Mouse (Mus musculus): Measurements from ENCODE around the gene Mgll.

The Mgll gene

DNA sequence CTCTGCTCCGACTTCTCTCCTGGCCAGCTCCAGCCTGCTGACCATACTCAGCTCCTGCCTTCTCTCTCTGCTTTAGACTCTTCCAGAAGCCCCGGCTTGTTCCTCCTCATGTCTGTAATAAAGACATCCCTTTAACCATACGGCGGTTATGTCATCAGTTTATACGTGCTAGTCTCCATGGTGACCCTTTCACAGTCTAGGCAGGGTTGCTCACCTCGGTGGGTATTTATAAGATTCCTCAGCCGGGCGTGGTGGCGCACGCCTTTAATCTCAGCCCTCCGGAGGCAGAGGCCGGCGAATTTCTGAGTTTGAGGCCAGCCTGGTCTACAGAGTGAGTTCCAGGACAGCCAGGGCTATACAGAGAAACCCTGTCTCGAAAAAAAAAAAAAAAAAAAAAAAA, 51.1 kb downstream of the Mgll start:
- DNase-seq = no peak

DNA sequence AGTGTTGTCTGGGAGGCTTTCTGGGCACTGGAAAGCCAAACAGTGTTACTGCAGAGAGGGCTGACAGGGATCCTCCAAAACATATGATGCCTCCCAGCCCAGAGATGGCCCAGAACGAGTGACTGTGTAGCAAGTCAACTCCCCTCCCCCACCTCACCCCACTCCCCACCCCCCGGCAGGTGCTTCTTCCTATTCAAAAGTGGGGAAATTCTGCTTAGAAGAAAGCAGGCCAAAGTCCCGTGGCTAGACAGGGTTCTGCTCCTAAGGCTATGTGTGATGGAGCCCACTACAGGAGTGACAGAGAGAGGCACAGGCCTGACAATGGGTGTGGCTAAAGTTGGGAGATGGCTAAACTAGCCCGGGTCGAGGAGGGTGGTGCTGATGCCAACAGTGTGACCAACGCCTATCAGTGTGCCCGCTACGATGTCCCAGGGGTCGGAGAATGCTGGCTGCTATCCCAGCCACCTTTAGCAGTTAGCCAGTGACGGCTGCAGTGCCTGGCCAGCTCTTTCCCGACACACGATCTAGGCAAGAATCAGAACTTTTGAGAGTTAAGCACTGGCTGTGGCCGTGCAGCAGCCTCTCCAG, 52.2 kb downstream of the Mgll start:
- no peak for DNase-seq

DNA sequence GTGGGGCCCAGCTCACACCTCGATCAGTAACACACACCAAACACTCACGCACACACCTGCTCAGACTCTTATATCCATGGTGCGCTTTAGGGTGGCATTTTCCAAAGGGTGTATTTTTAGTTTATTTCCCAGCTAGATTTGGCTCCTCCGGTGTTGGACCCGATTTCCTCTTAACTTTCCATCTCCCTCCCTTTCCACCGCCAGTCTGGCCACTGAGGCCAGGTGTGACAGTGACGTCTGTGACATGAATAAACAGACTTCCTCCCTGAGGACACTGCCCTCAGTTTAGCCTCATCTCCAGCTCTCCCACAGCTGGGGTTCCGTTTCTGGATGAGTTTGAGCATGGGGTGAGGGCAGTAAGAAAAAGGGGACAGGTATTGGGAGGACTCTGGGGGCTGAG, 52.8 kb downstream of the Mgll start:
- DNase-seq = no peak

DNA sequence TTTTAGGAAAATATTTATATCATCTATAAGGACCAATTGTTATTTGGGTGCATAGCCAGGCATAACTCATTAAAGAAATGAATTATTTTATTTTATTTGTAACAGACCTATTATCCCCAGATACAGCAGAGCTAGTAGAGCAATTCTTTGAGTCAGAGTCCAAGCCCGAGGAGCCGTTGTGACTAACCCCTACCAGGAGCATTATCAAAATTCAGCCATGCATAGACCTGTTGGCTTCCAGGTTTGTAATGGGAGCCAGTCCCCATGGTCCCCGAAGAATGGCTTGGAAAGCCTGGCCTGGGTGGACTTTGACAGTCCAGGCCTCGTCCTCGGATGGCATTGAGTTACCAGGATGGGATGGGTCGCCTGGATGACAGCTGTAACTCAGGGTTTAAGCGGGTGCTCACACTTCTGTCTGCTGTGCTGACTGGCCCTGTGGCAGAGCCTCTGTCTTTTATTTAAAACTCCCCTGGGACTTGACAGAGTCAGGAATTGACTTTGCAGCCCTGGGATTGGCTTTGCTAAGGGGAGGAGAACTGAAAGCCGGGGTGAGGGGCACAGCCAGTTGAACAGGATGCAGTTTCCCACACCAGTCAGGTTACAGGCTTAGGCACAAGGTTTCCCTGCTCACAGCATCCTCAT, 54.0 kb downstream of the Mgll start:
- DNase-seq = no peak

DNA sequence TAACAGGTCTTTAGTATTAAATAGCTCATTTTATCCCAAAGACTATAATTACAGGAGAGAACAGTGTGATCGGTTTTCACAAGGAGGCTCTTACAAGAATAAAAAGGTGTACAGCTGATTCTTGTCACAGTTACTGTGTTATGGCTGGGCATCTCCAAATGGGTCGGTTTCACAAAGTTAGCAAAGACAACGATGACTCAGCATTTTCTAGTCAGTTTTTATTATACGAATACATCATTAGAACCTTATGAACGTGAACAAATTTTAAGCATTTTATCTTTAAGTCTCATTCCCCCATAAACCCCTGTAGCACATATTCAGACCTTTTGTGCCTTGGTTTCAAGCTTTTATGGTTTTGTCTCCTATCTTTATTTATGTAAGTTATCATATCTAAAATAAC, 55.5 kb downstream of the Mgll start:
- DNase-seq = no peak

DNA sequence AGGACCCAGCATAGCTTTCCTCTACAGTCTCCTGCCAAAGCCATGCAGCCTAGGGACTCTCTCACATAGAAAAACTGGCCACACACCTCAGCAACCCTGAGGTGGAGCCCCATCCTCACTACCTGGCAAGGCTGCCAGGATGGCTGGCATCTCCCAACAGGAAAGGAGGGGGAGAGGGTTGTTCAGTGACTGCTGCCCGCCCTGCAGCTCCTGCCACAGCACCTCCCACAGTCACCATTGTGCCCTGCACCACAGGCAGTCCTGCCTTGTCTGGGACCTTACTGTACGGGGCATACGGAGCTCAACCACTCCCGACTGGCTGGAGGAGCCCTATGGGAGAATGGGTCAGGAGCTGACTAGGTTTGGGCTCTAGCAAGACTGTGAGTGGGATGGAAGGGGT, 57.7 kb downstream of the Mgll start:
- no peak for DNase-seq

DNA sequence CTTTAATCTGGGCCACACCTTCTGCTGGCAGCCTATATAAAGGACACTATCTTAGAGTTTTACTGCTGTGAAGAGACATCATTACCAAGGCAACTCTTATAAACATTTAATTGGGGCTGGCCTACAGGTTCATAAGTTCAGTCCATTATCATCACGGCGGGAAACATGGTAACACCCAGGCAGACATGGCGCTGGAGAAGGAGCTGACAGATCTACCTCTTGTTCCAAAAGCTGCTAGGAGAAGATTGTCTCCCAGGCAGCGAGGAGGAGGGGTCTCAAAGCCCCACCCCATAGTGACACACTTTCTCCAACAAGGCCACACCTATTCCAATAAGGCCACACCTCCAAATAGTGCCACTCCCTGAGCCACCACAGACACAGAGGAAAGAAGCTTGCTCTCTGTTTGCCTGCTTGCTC, 58.8 kb downstream of the Mgll start:
- no peak for DNase-seq

DNA sequence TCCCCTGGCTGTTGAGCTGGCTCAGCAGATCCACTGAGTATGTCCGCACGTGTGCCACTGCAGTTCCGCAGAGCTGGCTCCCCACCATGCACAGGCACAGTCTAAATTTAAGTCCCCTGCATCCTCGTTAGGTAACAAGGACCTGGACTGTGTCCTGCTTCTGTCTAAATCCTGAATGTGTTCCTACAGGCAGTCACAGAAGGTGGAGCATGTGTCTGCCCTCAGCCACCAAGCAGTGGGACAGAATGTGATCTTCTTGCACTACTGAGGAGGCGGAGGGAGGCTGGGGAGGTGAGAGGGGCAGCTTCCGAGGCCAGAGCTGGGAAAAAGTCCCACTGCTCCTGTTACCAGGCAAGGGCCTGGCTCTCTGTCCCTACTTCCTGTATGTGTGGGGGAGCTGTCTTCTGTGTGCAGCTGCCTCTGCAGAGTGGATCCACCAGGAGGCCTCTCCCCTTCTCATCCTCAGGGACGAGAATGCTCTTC, 60.5 kb downstream of the Mgll start:
- no peak for DNase-seq

DNA sequence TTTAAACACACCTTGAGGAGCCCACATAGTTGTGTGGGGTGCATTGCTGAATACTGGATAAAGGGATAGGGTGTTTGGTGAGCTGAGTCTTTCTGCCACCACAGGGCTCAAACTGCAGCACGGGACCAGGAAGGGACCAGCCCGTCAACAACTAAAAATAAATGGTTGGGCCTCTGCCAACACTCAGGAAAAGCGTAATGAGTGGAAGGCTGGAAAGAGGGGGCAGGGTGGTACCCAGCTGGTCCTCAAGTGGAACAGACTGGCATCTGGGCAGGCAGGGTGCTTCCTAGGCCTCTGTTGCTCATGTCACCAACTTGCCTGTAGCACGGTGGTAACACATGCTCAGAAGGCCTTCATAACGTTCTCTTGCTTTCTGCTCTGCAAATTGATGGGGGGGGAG, 61.1 kb downstream of the Mgll start:
- no peak for DNase-seq

DNA sequence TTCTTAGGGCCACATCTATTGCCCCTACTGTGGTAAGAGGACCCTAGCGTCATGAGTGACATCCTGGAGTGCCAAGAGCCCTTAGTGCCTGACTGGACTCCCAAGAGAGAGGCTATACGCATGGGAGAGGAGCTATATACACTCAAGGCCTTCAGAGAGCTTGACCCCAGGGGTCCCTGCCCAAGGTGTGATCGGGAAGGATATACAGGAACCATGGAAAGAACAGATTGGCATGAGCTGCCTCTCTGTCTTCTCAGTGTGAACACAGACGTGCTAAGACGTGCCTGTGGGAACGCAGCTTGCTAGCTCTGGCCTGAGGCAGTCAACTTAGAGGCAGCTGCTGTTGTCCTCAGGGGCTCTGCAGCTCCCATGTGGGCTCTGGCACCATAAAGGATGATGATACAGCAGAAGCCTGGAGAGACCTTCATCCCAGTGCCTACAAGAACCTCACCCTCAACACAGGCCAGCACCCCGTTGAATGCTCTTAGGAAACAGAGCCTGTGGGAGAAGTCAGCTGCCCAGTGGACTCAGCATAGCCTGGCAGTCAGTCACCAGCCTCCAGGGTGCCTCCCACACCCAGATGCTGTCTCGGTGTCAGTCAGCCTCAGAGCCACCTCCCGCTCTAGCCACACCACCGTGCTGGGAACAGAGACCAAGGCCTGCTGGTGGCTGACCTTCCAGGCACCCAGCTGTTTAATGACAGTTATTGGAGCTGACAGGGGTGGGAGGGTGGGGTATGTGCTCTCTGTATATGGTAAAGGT, 61.8 kb downstream of the Mgll start:
- DNase-seq = no peak

DNA sequence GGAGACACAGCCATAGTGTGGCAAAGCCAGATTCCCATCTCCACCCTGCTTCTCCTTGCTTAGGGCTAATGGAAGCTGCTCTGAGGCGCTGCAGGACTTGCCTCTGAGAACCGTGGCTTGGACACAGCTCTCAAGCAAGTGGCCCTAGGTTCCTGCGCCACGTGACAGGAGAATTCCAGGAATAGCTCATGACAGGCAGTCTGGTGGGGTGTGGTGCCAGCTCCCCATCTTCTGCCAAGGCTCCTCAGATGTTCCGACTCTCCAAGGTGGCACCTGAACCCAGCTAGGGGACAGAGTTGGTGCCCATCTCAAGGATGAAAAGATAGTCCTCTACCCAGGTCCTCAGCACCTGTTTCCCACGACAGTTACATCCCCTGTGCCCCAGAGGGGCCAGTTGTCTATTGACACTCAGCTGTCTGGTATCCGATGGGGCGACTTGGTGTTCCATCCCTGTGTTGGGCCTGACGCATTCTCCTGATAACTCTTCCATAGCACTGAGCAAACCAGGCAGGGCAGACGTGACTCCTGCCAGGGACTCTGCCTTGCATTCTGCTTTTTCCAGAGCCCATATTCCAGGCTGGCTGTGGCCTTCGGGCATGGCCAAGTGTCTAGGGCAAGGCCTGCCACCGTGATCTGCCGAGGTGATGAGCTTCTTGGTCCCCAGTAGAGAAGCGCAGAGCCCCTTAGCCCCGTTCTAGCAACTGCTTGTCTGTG, 62.7 kb downstream of the Mgll start:
- DNase-seq = no peak

DNA sequence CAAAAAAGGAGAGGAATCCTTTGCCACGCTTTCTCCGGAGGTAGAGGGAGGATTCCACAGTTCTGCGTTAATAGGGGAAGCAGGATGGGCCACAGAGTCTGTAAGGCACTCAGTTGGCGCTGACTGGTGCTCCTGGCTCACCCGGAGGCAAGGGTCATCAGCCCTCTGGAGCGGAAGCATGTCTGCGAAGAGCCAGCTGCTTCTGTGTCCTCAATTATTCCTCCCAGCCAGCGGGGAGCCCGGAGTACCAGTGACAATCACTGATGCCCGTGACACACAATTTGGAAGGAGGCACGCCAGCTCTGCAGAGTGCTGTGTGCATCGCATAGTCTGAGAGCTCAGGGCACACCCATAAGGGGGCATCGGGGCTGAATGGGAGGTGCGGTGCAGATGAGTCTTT, 63.3 kb downstream of the Mgll start:
- no peak for DNase-seq

DNA sequence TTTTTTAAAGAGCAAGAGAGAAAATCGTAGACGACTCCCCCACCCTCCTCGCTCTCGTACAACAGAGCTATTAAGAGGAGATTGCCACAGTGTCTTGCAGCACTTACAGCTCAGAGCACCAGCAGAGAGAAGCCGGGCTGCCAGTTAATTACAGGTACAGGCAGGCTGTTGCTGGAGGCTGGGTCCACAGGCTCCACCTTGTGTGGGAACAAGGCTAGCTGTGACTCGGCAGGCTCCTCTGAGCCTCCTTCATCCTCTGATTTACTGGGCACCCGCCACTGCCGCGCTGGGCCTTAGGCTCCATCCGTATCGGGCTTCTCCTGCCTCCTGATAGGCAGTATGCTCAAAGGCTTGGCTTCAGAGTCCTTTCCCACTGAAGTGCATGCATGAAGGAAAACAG, 64.0 kb downstream of the Mgll start:
- no peak for DNase-seq

DNA sequence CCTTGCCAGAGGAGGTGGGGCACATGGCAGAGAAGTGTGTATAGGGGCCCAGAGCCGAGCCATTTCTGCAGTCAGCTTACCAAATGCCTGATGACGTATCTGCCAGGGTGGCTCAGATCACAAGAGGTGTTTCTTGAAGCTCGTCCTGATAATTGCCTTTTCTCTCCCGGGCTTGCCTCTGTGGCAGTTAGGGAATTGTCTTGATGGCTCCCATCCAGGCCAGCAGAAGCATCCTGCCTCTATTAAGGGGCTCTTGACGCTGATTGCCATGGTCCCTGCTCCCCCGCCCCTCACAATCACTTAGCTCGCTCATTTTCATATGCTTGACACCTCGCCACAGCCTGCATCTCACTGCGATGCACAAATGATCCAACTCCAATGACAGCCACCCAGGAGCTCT, 67.1 kb downstream of the Mgll start:
- DNase-seq = no peak

DNA sequence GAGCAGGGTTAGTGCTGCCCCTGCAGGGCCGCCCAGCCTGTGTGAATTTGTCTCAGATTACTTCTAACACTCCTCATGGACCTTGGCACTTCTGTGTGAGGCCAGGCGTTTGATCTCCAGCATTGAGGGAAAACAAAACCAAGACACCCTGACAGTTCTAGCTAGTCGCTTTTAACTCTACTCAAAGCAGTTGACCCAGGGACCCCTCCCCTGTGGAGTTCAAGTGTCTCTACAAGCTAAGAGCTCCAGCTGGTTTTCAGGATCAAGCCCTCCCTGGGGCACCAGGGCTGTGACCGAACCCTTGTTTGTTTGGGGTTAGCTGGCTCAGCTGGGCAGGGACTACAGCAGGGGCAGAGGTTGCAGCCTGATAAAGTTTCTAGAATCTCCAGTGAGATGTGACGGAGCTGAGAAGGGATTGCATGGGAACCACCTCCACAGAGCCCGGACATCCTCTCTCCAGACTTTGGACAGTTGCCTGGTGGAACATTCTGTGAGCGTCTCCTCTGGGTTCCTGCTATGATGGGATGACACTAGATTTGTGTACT, 68.0 kb downstream of the Mgll start:
- DNase-seq = no peak

DNA sequence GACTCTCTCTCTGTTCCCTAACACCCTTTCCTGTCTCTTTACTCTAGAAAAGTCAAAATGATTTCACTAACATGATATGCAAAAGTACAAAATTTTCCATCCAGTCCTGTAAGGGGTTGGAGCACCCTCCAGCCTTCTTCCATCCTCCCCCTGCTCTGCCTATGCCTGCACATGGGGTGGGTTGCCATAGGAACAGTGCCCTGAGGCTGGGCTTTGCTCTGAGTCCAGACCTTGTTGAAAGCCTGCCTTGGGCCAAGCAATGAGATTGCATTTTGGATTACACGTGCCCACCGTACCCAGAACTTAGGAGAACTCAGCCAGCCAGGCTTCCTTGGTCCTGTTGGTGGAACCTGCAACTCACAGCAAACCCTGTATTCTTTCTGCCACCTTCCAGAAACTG, 69.0 kb downstream of the Mgll start:
- no peak for DNase-seq

DNA sequence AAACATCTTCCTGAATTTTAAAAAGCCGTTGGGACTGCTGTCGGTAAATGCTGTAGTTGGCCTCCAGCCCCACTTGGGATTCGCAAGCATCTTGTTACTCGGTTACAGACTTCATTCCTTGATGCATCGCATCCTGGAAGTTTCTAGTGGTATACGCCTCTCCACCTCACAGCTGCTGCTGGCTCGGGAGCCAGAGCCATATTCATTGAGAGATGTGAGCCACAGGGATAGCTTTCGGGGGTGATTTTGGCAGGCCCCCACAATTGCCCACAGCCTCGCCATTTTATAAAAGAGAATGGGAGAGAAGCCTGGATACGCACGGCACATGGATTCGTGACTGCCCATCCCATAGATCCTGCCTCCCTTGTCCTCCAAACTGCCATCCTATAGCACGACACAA, 69.7 kb downstream of the Mgll start:
- DNase-seq = no peak

DNA sequence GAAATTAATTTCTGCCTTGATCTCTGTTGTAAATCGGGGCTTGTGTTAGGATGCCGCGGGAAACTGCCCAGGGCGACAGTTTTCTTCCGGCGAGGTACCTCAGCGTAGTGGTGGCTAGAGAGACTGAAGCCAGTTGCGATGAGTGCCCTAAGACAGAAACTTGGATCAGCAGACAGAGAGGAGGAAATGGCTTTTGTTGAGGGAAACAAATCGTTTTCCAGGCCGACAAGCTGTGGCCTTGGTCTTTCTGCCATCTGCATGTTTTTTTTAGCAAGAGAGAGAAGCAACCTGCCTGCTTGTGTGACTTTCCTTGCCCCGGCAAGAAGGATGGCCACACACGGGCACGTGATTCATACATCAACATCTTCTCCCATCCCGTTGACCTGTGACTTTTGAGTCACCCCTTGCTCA, 70.4 kb downstream of the Mgll start:
- no peak for DNase-seq

DNA sequence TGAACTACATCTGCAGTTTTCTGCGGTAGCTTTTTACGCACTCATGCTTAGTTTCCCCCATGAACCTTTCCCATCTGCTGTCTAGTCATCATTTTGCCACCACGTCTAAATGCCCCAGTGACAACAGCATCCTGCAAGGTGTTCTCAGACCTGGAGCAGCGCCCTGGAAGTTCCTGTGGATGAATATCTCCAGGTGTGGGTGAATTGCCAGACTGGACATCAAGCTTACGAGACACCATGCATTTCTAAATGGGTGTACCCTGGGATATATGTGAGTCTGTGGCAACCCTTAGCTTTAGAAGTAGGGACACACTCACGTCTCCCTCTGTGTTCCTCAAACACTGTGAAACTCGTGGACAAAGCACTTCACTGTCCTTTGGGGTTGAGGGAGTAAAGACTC, 76.0 kb downstream of the Mgll start:
- DNase-seq = no peak

DNA sequence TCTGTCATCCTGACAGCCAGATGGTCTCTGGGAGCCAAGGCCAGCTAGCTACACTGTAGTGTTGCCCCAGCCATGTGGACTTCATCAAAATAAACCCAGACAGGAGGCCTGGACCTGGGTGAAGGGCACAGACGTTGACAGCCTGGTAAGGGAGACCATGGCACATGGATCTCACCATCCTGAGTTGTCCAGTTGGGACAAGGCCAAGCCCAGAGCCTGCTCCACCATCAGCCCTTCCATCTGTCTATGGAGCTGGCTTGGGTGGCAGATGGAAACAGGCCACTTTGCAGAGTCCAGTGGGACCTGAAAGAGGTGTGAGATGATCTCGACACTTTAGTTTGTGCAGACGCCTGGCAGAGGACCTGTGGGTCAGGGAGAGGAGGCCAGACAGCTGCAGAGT, 76.5 kb downstream of the Mgll start:
- DNase-seq = no peak

DNA sequence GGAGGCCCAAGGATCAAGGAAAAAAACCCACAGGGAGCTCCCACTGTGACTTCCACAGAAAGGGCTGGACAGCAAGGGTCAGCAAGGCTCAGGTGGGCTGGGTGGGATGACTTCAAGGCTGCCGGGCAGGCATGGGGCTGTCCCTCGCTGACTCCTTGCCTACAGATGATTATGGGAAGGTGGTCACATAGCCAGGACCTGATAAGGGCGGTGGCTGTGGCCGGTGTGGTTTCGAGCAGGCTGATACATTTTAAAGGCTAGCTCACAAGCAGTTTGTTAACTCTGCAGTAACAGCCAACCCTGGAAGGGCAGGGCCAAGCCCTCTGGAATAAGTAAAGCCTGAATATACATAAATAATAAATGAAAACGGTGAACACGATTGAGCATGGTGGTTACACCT, 78.8 kb downstream of the Mgll start:
- no peak for DNase-seq

DNA sequence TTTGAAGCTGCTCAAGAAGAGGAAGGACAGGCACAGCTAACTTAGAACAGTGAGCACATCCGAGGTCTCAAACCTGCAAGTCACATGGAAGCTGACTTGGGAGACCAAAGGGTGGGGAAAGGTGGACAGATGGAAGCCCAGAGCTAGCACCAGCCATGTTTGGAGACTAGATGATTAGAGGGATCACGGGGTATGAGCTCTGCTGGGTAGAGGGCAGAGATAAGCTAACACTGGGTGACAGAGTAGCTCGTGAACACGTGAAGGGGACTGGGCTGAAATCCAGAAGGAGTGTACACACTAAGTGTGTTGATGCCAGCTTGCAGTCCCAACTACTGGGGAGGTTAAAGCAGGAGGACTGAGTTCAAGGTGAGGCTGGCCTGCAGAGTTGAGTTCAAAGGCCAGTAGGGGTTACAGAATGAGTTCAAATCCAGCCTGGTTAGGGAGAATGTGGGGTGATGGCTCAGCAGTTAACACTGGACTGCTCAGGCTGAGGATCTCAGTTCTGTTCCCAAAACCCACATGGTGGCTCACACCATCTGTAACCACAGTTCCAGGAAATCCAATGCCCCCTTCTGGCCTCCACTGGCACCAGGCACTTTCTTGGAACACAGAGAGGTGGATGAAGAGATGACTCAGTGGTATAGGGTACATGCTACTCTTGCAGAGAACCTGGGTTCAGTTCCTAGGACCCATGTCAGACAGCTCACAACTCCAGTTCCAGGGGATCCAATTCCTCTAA, 79.9 kb downstream of the Mgll start:
- DNase-seq = no peak
